Mouse (Mus musculus): ENCODE measurements around the gene Anapc15-ps. TPM values are rescaled to one million over a fixed set of nuclear protein-coding genes. Genes with fewer than 3 reads are reported as not detected.

The Anapc15-ps gene
- polyA plus RNA-seq, 1 experiment: not detected

- Histone ChIP-seq H3K36me3 (ENCODE audit: control insufficient read depth, insufficient read depth, low read length) (no peaks in the 10 kb centered on the region), H3K4me1 (ENCODE audit: control insufficient read depth, insufficient read depth, insufficient read length) (no peaks in the 10 kb centered on the region), H3K4me3 (ENCODE audit: extremely low read depth, insufficient read depth, insufficient read length) (no peak overlapping the region), H3K27ac (ENCODE audit: insufficient read depth, low read length) (no peak overlapping the region), H3K27me3 (ENCODE audit: control insufficient read depth, insufficient read depth, low read length) (no peaks in the 10 kb centered on the region)
- WGBS: 85% methylated on average over 3 of the region's 3 CpGs
- DNase-seq (ENCODE audit: low read depth in 1 of 2, low spot score in 2 of 2): no peak
- TF ChIP-seq CTCF (IDR thresholded peaks at IDR 0.05; ENCODE audit: extremely low read depth, insufficient read depth, insufficient read length, insufficient replicate concordance): no peak
- TF ChIP-seq POLR2A (IDR thresholded peaks at IDR 0.05; ENCODE audit: low read depth, low read length): no peak
Measured at GRCm38 (mm10) chr10:95664613-95665012, 8.6 kb downstream of the Anapc15-ps start.

- WGBS: 81% methylated on average over 6 of the region's 6 CpGs
- Histone ChIP-seq H3K4me3 (ENCODE audit: extremely low read depth, insufficient read depth, insufficient read length) (no peak overlapping the region), H3K27me3 (ENCODE audit: control insufficient read depth, insufficient read depth, low read length) (no peaks in the 10 kb centered on the region), H3K27ac (ENCODE audit: insufficient read depth, low read length) (no peak overlapping the region), H3K4me1 (ENCODE audit: control insufficient read depth, insufficient read depth, insufficient read length) (no peaks in the 10 kb centered on the region), H3K36me3 (ENCODE audit: control insufficient read depth, insufficient read depth, low read length) (no peaks in the 10 kb centered on the region)
- no peak for DNase-seq (ENCODE audit: low read depth in 1 of 2, low spot score in 2 of 2)
- TF ChIP-seq POLR2A (IDR thresholded peaks at IDR 0.05; ENCODE audit: low read depth, low read length) (no peak), CTCF (IDR thresholded peaks at IDR 0.05; ENCODE audit: extremely low read depth, insufficient read depth, insufficient read length, insufficient replicate concordance) (no peak)
Measured at GRCm38 (mm10) chr10:95660356-95660755, 12.9 kb downstream of the Anapc15-ps start.

- TF ChIP-seq POLR2A (IDR thresholded peaks at IDR 0.05; ENCODE audit: low read depth, low read length) (no peak), CTCF (IDR thresholded peaks at IDR 0.05; ENCODE audit: extremely low read depth, insufficient read depth, insufficient read length, insufficient replicate concordance) (no peak)
- no peaks in the 10 kb centered on the region for H3K36me3 ChIP-seq (ENCODE audit: control insufficient read depth, insufficient read depth, low read length)
- WGBS: 76% methylated on average over 8 of the region's 8 CpGs
- H3K27ac ChIP-seq (ENCODE audit: insufficient read depth, low read length): no peak overlapping the region
- no peak for DNase-seq (ENCODE audit: low read depth in 1 of 2, low spot score in 2 of 2)
- no peaks in the 10 kb centered on the region for H3K27me3 ChIP-seq (ENCODE audit: control insufficient read depth, insufficient read depth, low read length)
- no peak overlapping the region for H3K4me3 ChIP-seq (ENCODE audit: extremely low read depth, insufficient read depth, insufficient read length)
- no peaks in the 10 kb centered on the region for H3K4me1 ChIP-seq (ENCODE audit: control insufficient read depth, insufficient read depth, insufficient read length)
Measured at GRCm38 (mm10) chr10:95659471-95660150, 13.6 kb downstream of the Anapc15-ps start.

- no peak overlapping the region for H3K27ac ChIP-seq (ENCODE audit: insufficient read depth, low read length)
- WGBS: 63% methylated on average over 6 of the region's 6 CpGs
- H3K27me3 ChIP-seq (ENCODE audit: control insufficient read depth, insufficient read depth, low read length): no peaks in the 10 kb centered on the region
- TF ChIP-seq POLR2A (IDR thresholded peaks at IDR 0.05; ENCODE audit: low read depth, low read length) (no peak), CTCF (IDR thresholded peaks at IDR 0.05; ENCODE audit: extremely low read depth, insufficient read depth, insufficient read length, insufficient replicate concordance) (no peak)
- no peak for DNase-seq (ENCODE audit: low read depth in 1 of 2, low spot score in 2 of 2)
- H3K4me1 ChIP-seq (ENCODE audit: control insufficient read depth, insufficient read depth, insufficient read length): no peaks in the 10 kb centered on the region
- H3K36me3 ChIP-seq (ENCODE audit: control insufficient read depth, insufficient read depth, low read length): no peaks in the 10 kb centered on the region
- H3K4me3 ChIP-seq (ENCODE audit: extremely low read depth, insufficient read depth, insufficient read length): no peak overlapping the region
Measured at GRCm38 (mm10) chr10:95658836-95659343, 14.4 kb downstream of the Anapc15-ps start.

GRCm38 (mm10) chr10:95656236-95657225, 16.7 kb downstream of the Anapc15-ps start:
- no peaks in the 10 kb centered on the region for H3K4me1 ChIP-seq (ENCODE audit: control insufficient read depth, insufficient read depth, insufficient read length)
- no peak for TF ChIP-seq CTCF (IDR thresholded peaks at IDR 0.05; ENCODE audit: extremely low read depth, insufficient read depth, insufficient read length, insufficient replicate concordance)
- no peaks in the 10 kb centered on the region for H3K27me3 ChIP-seq (ENCODE audit: control insufficient read depth, insufficient read depth, low read length)
- 89% methylated on average over 10 of the region's 10 CpGs for WGBS
- H3K27ac ChIP-seq (ENCODE audit: insufficient read depth, low read length): no peak overlapping the region
- H3K36me3 ChIP-seq (ENCODE audit: control insufficient read depth, insufficient read depth, low read length): no peaks in the 10 kb centered on the region
- H3K4me3 ChIP-seq (ENCODE audit: extremely low read depth, insufficient read depth, insufficient read length): no peak overlapping the region
- no peak for DNase-seq (ENCODE audit: low read depth in 1 of 2, low spot score in 2 of 2)

- H3K27ac ChIP-seq (ENCODE audit: insufficient read depth, low read length): no peak overlapping the region
- WGBS: 87% methylated on average over 5 of the region's 5 CpGs
- H3K27me3 ChIP-seq (ENCODE audit: control insufficient read depth, insufficient read depth, low read length): no peaks in the 10 kb centered on the region
- no peaks in the 10 kb centered on the region for H3K36me3 ChIP-seq (ENCODE audit: control insufficient read depth, insufficient read depth, low read length)
- no peak for TF ChIP-seq CTCF (IDR thresholded peaks at IDR 0.05; ENCODE audit: extremely low read depth, insufficient read depth, insufficient read length, insufficient replicate concordance)
- TF ChIP-seq POLR2A (IDR thresholded peaks at IDR 0.05; ENCODE audit: low read depth, low read length): no peak
- no peak overlapping the region for H3K4me3 ChIP-seq (ENCODE audit: extremely low read depth, insufficient read depth, insufficient read length)
- no peaks in the 10 kb centered on the region for H3K4me1 ChIP-seq (ENCODE audit: control insufficient read depth, insufficient read depth, insufficient read length)
- no peak for DNase-seq (ENCODE audit: low read depth in 1 of 2, low spot score in 2 of 2)
Measured at GRCm38 (mm10) chr10:95652131-95652530, 21.1 kb downstream of the Anapc15-ps start.

Measured in spleen, adult 2 months (tissue).